Comparison of ENCODE assay signal across 21 mouse cellular contexts in genomic region chr5:67404380-67404779, GRCm38 (mm10). TPM values are rescaled to one million over a fixed set of nuclear protein-coding genes. Genes with fewer than 3 reads are reported as not detected.
DNase-seq lines count a peak whose midpoint lies in the region; ATAC-seq and TF ChIP-seq lines count a peak whose summit lies in the region.
"Had no signal": no experiment of that assay in that cellular context is flagged by ENCODE, and none has a peak within 500 bp of the region (broad histone marks: within the 10 kb centered on the region; RNA-seq: fewer than 3 reads in every experiment).

No protein-coding gene starts in this region.

- H3K79me2 ChIP-seq in CH12.LX (replicated peaks; ENCODE audit: control insufficient read depth, extremely low read depth, insufficient read depth, poor library complexity, severe bottlenecking): no peaks in the 10 kb centered on the region

- no peak overlapping the region for H3K4me3 ChIP-seq in kidney, embryonic 15.5 days (replicated peaks)
- H3K4me3 ChIP-seq in CH12.LX (replicated peaks in 1 of 3; ENCODE audit: low read depth in 2 of 3, low read length in 2 of 3, poor library complexity in 1 of 3): no peak overlapping the region
- H3K4me3 ChIP-seq: embryonic facial prominence, embryonic 12.5 days; forebrain, embryonic 10.5 days; heart, embryonic 13.5 days; neural tube, embryonic 13.5 days had no signal

- TF ChIP-seq RAD21 in CH12.LX (IDR thresholded peaks at IDR 0.05; ENCODE audit: low read depth, low read length): no peak

- H3K27me3 ChIP-seq in kidney, embryonic 15.5 days: no peaks in the 10 kb centered on the region
- no peaks in the 10 kb centered on the region for H3K27me3 ChIP-seq in CH12.LX (replicated peaks)
- H3K27me3 ChIP-seq: embryonic facial prominence, embryonic 12.5 days; heart, embryonic 13.5 days had no signal

- in situ Hi-C loops in CH12.LX (cut with MboI; ENCODE audit: low pct_ligation_motif_present, low pct_unique_long_range_greater_than_20kb, low sequenced_read_pairs): no loop called here

- peaks cover 36% of the 10 kb centered on the region for H3K4me1 ChIP-seq in kidney, embryonic 15.5 days
- H3K4me1 ChIP-seq in CH12.LX (ENCODE audit: control insufficient read depth in 1 of 2, insufficient read depth in 2 of 2): peaks cover 12 to 34% of the 10 kb centered on the region in 2 experiments
- H3K4me1 ChIP-seq: embryonic facial prominence, embryonic 12.5 days had no signal

- H3K36me3 ChIP-seq in kidney, embryonic 15.5 days: no peaks in the 10 kb centered on the region
- no peaks in the 10 kb centered on the region for H3K36me3 ChIP-seq in CH12.LX (replicated peaks in 1 of 2; ENCODE audit: control insufficient read depth in 1 of 2, insufficient read depth in 1 of 2, low read length in 1 of 2)
- H3K36me3 ChIP-seq: embryonic facial prominence, embryonic 12.5 days; G1E had no signal

- TF ChIP-seq CTCF in CH12.LX (conservative IDR thresholded peaks at IDR 0.05 in 1 of 2, IDR thresholded peaks at IDR 0.05 in 1 of 2; ENCODE audit: low read depth in 2 of 2, low read length in 2 of 2): no peak

- H3K9ac ChIP-seq in kidney, embryonic 15.5 days: no peak overlapping the region
- H3K9ac ChIP-seq in CH12.LX (ENCODE audit: insufficient read depth, low read depth): no peak overlapping the region
- H3K9ac ChIP-seq: embryonic facial prominence, embryonic 12.5 days; heart, embryonic 13.5 days; lung, embryonic 14.5 days; neural tube, embryonic 13.5 days had no signal

- dilution Hi-C loops in CH12.LX (cut with MboI; ENCODE audit: extremely low pct_ligation_motif_present, extremely low pct_unique_long_range_greater_than_20kb, low sequenced_read_pairs): no loop called here

- no peaks in the 10 kb centered on the region for H3K9me3 ChIP-seq in kidney, embryonic 15.5 days (replicated peaks)
- no peaks in the 10 kb centered on the region for H3K9me3 ChIP-seq in CH12.LX (replicated peaks; ENCODE audit: low read length)
- H3K9me3 ChIP-seq: embryonic facial prominence, embryonic 12.5 days; forebrain, embryonic 10.5 days; G1E; heart, embryonic 13.5 days; neural tube, embryonic 13.5 days had no signal

- H3K4me2 ChIP-seq in kidney, embryonic 15.5 days: no peak overlapping the region
- H3K4me2 ChIP-seq in CH12.LX (ENCODE audit: insufficient read depth, low read depth, poor library complexity, severe bottlenecking): no peak overlapping the region
- H3K4me2 ChIP-seq: embryonic facial prominence, embryonic 12.5 days; heart, embryonic 13.5 days; lung, embryonic 14.5 days; neural tube, embryonic 13.5 days had no signal

- peak; percentile 31; the same call in 1 of the 2 replicates for ATAC-seq in kidney, embryonic 15.5 days (replicated peaks; ENCODE audit: low FRiP score)
- ATAC-seq in megakaryocyte, adult 5-6 weeks (ENCODE audit: poor library complexity, severe bottlenecking): peak; percentile 86
- ATAC-seq: inflammation-experienced regulatory T-cells, adult 6 months had no signal

- H3K27ac ChIP-seq in kidney, embryonic 15.5 days: no peak overlapping the region
- no peak overlapping the region for H3K27ac ChIP-seq in CH12.LX (ENCODE audit: insufficient read depth, low read depth)
- H3K27ac ChIP-seq: embryonic facial prominence, embryonic 12.5 days; forebrain, embryonic 10.5 days; heart, embryonic 13.5 days; neural tube, embryonic 13.5 days had no signal

- TF ChIP-seq POLR2A in CH12.LX (IDR thresholded peaks at IDR 0.05; ENCODE audit: low read depth, low read length): no peak

- DNase-seq in kidney, adult 11 months: no peak
- DNase-seq in CH12.LX (ENCODE audit: extremely low read depth): peak; percentile 19
- peak; percentile 57 for DNase-seq in thymus, postnatal 14 days
- DNase-seq in layer of hippocampus, adult 8-10 months (ENCODE audit: low spot score in 2 of 2): no peak
- DNase-seq in urinary bladder, postnatal 10 days (ENCODE audit: low spot score): no peak
- no peak for DNase-seq in cerebellum, adult 9-11 months
- DNase-seq: adrenal gland, postnatal 14 days; cerebellum, postnatal 25 days; gastrocnemius, postnatal 25 days; heart, postnatal 4 days; kidney, postnatal 36 days; liver; lung, embryonic 14.5 days had no signal

- 30% methylated on average over 7 of the region's 7 CpGs for WGBS in kidney, embryonic 15.5 days

- TF ChIP-seq EP300 in CH12.LX (IDR thresholded peaks at IDR 0.05; ENCODE audit: low read length): no peak

TF ChIP-seq in CH12.LX, 34 proteins besides CTCF, POLR2A, EP300 and RAD21:
- TF ChIP-seq RCOR1 (conservative IDR thresholded peaks at IDR 0.05; ENCODE audit: low read depth, low read length) (no peak), JUN (IDR thresholded peaks at IDR 0.05; ENCODE audit: insufficient read depth, low read depth, low read length) (no peak), JUND (conservative IDR thresholded peaks at IDR 0.05; ENCODE audit: low read depth, low read length) (no peak), POLR2AphosphoS2 (IDR thresholded peaks at IDR 0.05; ENCODE audit: low read depth, low read length) (no peak), UBTF (IDR thresholded peaks at IDR 0.05; ENCODE audit: low read depth, low read length) (no peak), HCFC1 (IDR thresholded peaks at IDR 0.05; ENCODE audit: low read depth, low read length) (no peak)

RNA-seq across cellular contexts. Expression of gene Bend4, which starts 23.7 kb away (rescaled TPM):
- polyA plus RNA-seq in kidney, embryonic 15.5 days (2015; fragmentation: Nextera tagmentation; extraction: Ambion mirVana): 6.6 and 7.2 TPM in 2 replicates
- 0.04 TPM in 1 of 2 replicates, not detected in the other for total RNA-seq in CH12.LX (2012; rRNA removed)
- total RNA-seq in CH12.LX (2014; rRNA removed): not detected in 2 replicates
- polyA plus RNA-seq in CH12.LX (2012; ENCODE audit: insufficient read length, low read depth): 0.06 and 0.08 TPM in 2 replicates
- 1.1 and 1.8 TPM in 2 replicates for total RNA-seq in megakaryocyte, adult 5-6 weeks (2015)
- total RNA-seq in megakaryocyte, adult 5-6 weeks (2017): 1.7 and 1.8 TPM in 2 replicates
- total RNA-seq in layer of hippocampus, adult 8-10 months (2022): 10 to 100 TPM in 1 of 4 experiments, 1 to 10 TPM in 3; 8.0 to 10.8 (median 8.8) TPM

Comparison
In these comparisons a context has a peak if more than half of its experiments do, and no peak if none do; other contexts are left out.
1. DNase-seq: peak in CH12.LX (single experiment) and thymus, postnatal 14 days (single experiment); none in kidney, adult 11 months (single experiment), layer of hippocampus, adult 8-10 months (0 of 2), urinary bladder, postnatal 10 days (single experiment) and cerebellum, adult 9-11 months (single experiment).